Mouse (Mus musculus): Measurements from ENCODE around the gene Ccl6. TPM values are rescaled to one million over a fixed set of nuclear protein-coding genes. Genes with fewer than 3 reads are reported as not detected.

Ccl6 gene
- 72.6 TPM for polyA plus RNA-seq (2015; fragmentation: Illumina TruSeq; extraction: RNeasy Lipid Tissue Mini Kit (QIAGEN cat#74804); ENCODE audit: insufficient read depth, low replicate concordance)

DNA sequence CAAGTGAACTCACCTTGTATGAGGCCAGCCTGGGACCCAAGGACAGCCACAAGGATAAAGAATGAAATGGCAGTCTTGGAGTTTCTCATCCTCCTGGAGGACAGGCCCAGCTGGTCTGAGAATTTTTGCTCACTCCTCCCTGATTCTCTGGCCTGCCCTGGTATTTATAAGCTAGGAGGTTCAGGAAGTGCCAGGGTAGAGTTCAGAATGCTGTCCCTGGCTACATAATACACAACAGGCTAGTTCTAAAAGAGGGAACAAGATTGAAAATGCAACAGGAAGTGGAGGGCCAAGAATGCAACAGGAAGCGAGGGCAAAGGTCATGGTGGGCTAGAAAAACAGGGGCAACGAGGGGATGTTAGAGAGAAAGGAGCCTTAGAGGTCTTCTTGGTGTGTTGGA, at the start of gene Ccl6:
Gene Ccl6, minus strand, starts transcription at position 235 of the 400 bp plus-strand sequence.

DNA sequence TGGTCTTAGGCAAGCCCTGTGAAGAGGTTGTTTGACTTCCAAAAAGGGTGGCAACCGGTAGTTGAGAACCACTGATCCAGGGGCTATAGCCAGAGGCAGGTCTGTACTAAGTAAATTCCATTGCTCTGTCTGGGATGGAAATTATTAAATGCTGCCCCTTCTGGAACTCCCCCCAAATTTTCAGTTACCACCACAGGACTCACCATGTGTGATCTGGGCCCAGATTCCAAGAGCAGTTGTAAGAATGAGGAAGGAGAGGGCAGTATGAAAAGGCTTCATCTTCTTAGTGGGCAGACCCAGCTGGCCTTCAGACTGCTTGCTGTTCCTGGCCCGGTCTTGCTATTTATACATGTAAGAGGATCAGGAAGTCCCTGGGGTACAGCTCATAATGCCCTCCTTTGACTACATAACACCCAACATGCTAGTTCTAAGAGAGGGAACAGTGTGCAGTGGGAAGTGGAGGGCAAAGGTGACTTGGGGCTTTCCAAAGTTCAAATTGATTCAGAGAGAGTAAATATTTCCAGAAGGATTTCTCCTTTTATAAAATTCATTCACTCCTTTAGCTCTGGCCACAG, 14.6 kb downstream of the Ccl6 start, which contains the start of gene Ccl9:
Gene Ccl9, minus strand, starts transcription at position 451 of the 575 bp plus-strand sequence.

Other genes with a start within 250 kb of the Ccl6 start
- gene Rasl10b, start 183.9 kb downstream of the Ccl6 start, polyA plus RNA-seq (2015; fragmentation: Illumina TruSeq; extraction: RNeasy Lipid Tissue Mini Kit (QIAGEN cat#74804); ENCODE audit: insufficient read depth, low replicate concordance): 0.10 TPM
- not detected for gene Gas2l2, start 163.6 kb downstream of the Ccl6 start, polyA plus RNA-seq (2015; fragmentation: Illumina TruSeq; extraction: RNeasy Lipid Tissue Mini Kit (QIAGEN cat#74804); ENCODE audit: insufficient read depth, low replicate concordance)
- not detected for gene 1700020L24Rik, start 155.4 kb downstream of the Ccl6 start, polyA plus RNA-seq (2015; fragmentation: Illumina TruSeq; extraction: RNeasy Lipid Tissue Mini Kit (QIAGEN cat#74804); ENCODE audit: insufficient read depth, low replicate concordance)
- 2.4 TPM for gene Mmp28, start 130.0 kb downstream of the Ccl6 start, polyA plus RNA-seq (2015; fragmentation: Illumina TruSeq; extraction: RNeasy Lipid Tissue Mini Kit (QIAGEN cat#74804); ENCODE audit: insufficient read depth, low replicate concordance)
- 159 TPM for gene Taf15, start 120.0 kb downstream of the Ccl6 start, polyA plus RNA-seq (2015; fragmentation: Illumina TruSeq; extraction: RNeasy Lipid Tissue Mini Kit (QIAGEN cat#74804); ENCODE audit: insufficient read depth, low replicate concordance)
- gene Heatr9, start 70.9 kb downstream of the Ccl6 start, polyA plus RNA-seq (2015; fragmentation: Illumina TruSeq; extraction: RNeasy Lipid Tissue Mini Kit (QIAGEN cat#74804); ENCODE audit: insufficient read depth, low replicate concordance): 2.9 TPM
- gene Ccl5, start 62.6 kb downstream of the Ccl6 start, polyA plus RNA-seq (2015; fragmentation: Illumina TruSeq; extraction: RNeasy Lipid Tissue Mini Kit (QIAGEN cat#74804); ENCODE audit: insufficient read depth, low replicate concordance): 219 TPM
- gene Ccl9, start 14.5 kb downstream of the Ccl6 start, polyA plus RNA-seq (2015; fragmentation: Illumina TruSeq; extraction: RNeasy Lipid Tissue Mini Kit (QIAGEN cat#74804); ENCODE audit: insufficient read depth, low replicate concordance): 33.6 TPM
- not detected for gene Rpl9-ps1, start 52.5 kb upstream of the Ccl6 start, polyA plus RNA-seq (2015; fragmentation: Illumina TruSeq; extraction: RNeasy Lipid Tissue Mini Kit (QIAGEN cat#74804); ENCODE audit: insufficient read depth, low replicate concordance)
- gene Ccl3, start 56.3 kb upstream of the Ccl6 start, polyA plus RNA-seq (2015; fragmentation: Illumina TruSeq; extraction: RNeasy Lipid Tissue Mini Kit (QIAGEN cat#74804); ENCODE audit: insufficient read depth, low replicate concordance): 3.9 TPM
- 2.9 TPM for gene Ccl4, start 69.5 kb upstream of the Ccl6 start, polyA plus RNA-seq (2015; fragmentation: Illumina TruSeq; extraction: RNeasy Lipid Tissue Mini Kit (QIAGEN cat#74804); ENCODE audit: insufficient read depth, low replicate concordance)
- gene Wfdc17, start 110.9 kb upstream of the Ccl6 start, polyA plus RNA-seq (2015; fragmentation: Illumina TruSeq; extraction: RNeasy Lipid Tissue Mini Kit (QIAGEN cat#74804); ENCODE audit: insufficient read depth, low replicate concordance): 56.3 TPM
- 0.51 TPM for gene Wfdc18, start 115.9 kb upstream of the Ccl6 start, polyA plus RNA-seq (2015; fragmentation: Illumina TruSeq; extraction: RNeasy Lipid Tissue Mini Kit (QIAGEN cat#74804); ENCODE audit: insufficient read depth, low replicate concordance)
- 6.7 TPM for gene Wfdc21, start 153.9 kb upstream of the Ccl6 start, polyA plus RNA-seq (2015; fragmentation: Illumina TruSeq; extraction: RNeasy Lipid Tissue Mini Kit (QIAGEN cat#74804); ENCODE audit: insufficient read depth, low replicate concordance)
- 21.0 TPM for gene Heatr6, start 160.6 kb upstream of the Ccl6 start, polyA plus RNA-seq (2015; fragmentation: Illumina TruSeq; extraction: RNeasy Lipid Tissue Mini Kit (QIAGEN cat#74804); ENCODE audit: insufficient read depth, low replicate concordance)

Measured in spleen, adult 10 weeks (tissue).